ENCODE assay signal across 9 mouse cellular contexts in the genomic region with DNA sequence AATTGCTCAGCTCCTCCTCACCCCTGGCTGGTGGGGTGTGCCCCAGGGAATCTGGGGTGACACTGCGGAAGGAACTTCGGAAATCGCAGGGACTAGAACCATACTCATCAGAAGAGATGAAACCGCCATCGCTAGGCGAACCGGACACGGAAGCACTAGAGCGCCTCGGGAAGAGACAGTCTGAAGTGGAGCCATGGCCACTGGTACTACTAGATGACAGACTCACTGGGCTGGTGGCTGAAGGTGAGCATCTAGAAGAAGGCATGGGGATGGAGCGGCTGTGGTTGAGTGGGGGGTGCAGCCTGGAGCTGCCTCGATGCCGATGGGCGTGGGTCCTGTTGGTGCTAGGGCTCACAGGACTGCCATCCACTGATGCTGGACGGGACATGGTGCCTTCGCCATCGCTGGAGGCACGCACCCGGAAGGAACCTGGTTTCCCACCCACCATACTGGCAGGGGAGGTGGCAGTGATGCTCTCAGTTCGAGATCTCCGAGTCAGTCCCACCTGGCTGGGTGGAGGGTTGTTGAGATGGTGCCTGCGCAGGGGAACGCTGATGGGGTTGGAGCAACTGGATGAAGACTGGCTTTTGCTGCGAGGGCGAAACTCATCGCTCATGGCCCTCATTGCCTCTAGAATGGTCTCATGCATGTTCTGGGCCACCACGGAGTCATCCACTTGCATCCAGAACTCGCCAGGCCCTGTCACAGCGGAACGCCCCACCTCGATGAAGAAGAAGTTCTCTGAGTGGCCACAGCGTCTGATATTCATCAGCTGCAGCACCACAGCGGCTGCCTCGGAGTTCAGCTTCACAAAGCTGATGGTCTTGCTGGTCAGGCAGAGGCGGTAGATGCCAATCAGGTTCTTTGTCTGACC. TPM values are rescaled to one million over a fixed set of nuclear protein-coding genes. Genes with fewer than 3 reads are reported as not detected.
DNase-seq lines count a peak whose midpoint lies in the region; ATAC-seq lines count a peak whose summit lies in the region.
"Had no signal": no experiment of that assay in that cellular context is flagged by ENCODE, and none has a peak within 500 bp of the region (broad histone marks: within the 10 kb centered on the region; RNA-seq: fewer than 3 reads in every experiment).

No protein-coding gene starts in this region.

- H3K4me2 ChIP-seq in neural tube, embryonic 11.5 days (ENCODE audit: low read depth), result peak overlapping the region; percentile 91
- H3K4me2 ChIP-seq in intestine, embryonic 14.5 days (ENCODE audit: low read length), result peak overlapping the region; percentile 86

- H3K4me3 ChIP-seq in neural tube, embryonic 11.5 days (ENCODE audit: low read depth, low read length), result peak overlapping the region; percentile 59
- H3K4me3 ChIP-seq in intestine, embryonic 14.5 days (ENCODE audit: low read depth, low read length), result peak overlapping the region; percentile 75

- peaks cover 8% of the 10 kb centered on the region for H3K36me3 ChIP-seq in neural tube, embryonic 11.5 days (ENCODE audit: control insufficient read depth, insufficient read depth, low read length)
- H3K36me3 ChIP-seq in intestine, embryonic 14.5 days (ENCODE audit: control insufficient read depth, insufficient read depth, low read length), result 0 out of 2 replicates have a peak, but pooled peaks cover 4% of the 10 kb centered on the region

- peak overlapping the region; percentile 78 for H3K9ac ChIP-seq in neural tube, embryonic 11.5 days (ENCODE audit: low read length)
- H3K9ac ChIP-seq in intestine, embryonic 14.5 days (ENCODE audit: low read length), result peak overlapping the region; percentile 53

- peaks cover 32% of the 10 kb centered on the region for H3K4me1 ChIP-seq in neural tube, embryonic 11.5 days (ENCODE audit: control insufficient read depth, insufficient read depth, low read length)
- H3K4me1 ChIP-seq in intestine, embryonic 14.5 days (replicated peaks; ENCODE audit: control insufficient read depth, insufficient read depth, low read length), result peaks cover 34% of the 10 kb centered on the region

- H3K27me3 ChIP-seq in neural tube, embryonic 11.5 days (ENCODE audit: control insufficient read depth, insufficient read depth, low read length), result no peaks in the 10 kb centered on the region
- H3K27me3 ChIP-seq in intestine, embryonic 14.5 days (replicated peaks; ENCODE audit: control insufficient read depth, insufficient read depth, low read length), result 0 out of 2 replicates have a peak, but pooled peaks cover 2% of the 10 kb centered on the region

- peak overlapping the region; percentile 96 for H3K27ac ChIP-seq in neural tube, embryonic 11.5 days (ENCODE audit: low read depth, low read length)
- H3K27ac ChIP-seq in intestine, embryonic 14.5 days (ENCODE audit: low read depth), result peak overlapping the region; percentile 89

- WGBS in neural tube, embryonic 11.5 days, result 70% methylated on average over 35 of the region's 35 CpGs
- 67% methylated on average over 35 of the region's 35 CpGs for WGBS in intestine, embryonic 14.5 days

- no peak for DNase-seq in neural tube, embryonic 11.5 days (ENCODE audit: low spot score)
- no peak for DNase-seq in neural tube, embryonic 10.5 days (ENCODE audit: extremely low spot score, low spot score)
- peak; percentile 31 to 38 for DNase-seq in cerebellum, postnatal 14 days
- DNase-seq in gastrocnemius, adult 8-10 months (ENCODE audit: low spot score in 2 of 2), result peak; percentile 14 to 34
- no peak for DNase-seq in intestine, embryonic 14.5 days (ENCODE audit: low spot score)
- peak; percentile 33 for DNase-seq in lung, postnatal 14 days
- DNase-seq in urinary bladder, postnatal 25 days (ENCODE audit: low spot score), result peak; percentile 16

- ATAC-seq in neural tube, embryonic 11.5 days (ENCODE audit: insufficient read depth, low FRiP score, low TSS enrichment), result no peak
- no peak for ATAC-seq in intestine, embryonic 14.5 days (replicated peaks; ENCODE audit: low FRiP score, low TSS enrichment, low read depth)
- no peak for ATAC-seq in activated CD4-positive, CD25-positive, alpha-beta regulatory T cell, adult 4 months

- H3K9me3 ChIP-seq in neural tube, embryonic 11.5 days (ENCODE audit: control insufficient read depth, low read length), result no peaks in the 10 kb centered on the region
- no peaks in the 10 kb centered on the region for H3K9me3 ChIP-seq in intestine, embryonic 14.5 days (ENCODE audit: control insufficient read depth, low read length)

RNA-seq across cellular contexts. Expression of gene Irs1, which starts 1.9 kb away (rescaled TPM):
- 11.5 TPM in 2 replicates for polyA plus RNA-seq in neural tube, embryonic 11.5 days (2014; fragmentation: Nextera tagmentation; extraction: Ambion mirVana)
- 10 to 100 TPM; 23.3 to 46.6 (median 44.6) TPM for total RNA-seq in gastrocnemius, adult 8-10 months (2022)
- 3.9 and 4.0 TPM in 2 replicates for polyA plus RNA-seq in intestine, embryonic 14.5 days (2014; fragmentation: Nextera tagmentation; extraction: Ambion mirVana)
- not detected for polyA plus RNA-seq in activated CD4-positive, CD25-positive, alpha-beta regulatory T cell, adult 4 months (2017; shearing (Covaris generic))

RNA-seq across cellular contexts. Expression of gene Rhbdd1, which starts 26.9 kb away (rescaled TPM):
- 7.9 and 10.3 TPM in 2 replicates for polyA plus RNA-seq in neural tube, embryonic 11.5 days (2014; fragmentation: Nextera tagmentation; extraction: Ambion mirVana)
- total RNA-seq in gastrocnemius, adult 8-10 months (2022), result 1 to 10 TPM; 7.6 to 8.7 (median 8.0) TPM
- 5.3 and 6.8 TPM in 2 replicates for polyA plus RNA-seq in intestine, embryonic 14.5 days (2014; fragmentation: Nextera tagmentation; extraction: Ambion mirVana)
- polyA plus RNA-seq in activated CD4-positive, CD25-positive, alpha-beta regulatory T cell, adult 4 months (2017; shearing (Covaris generic)), result 10 to 100 TPM; 13.5 to 18.1 TPM

RNA-seq across cellular contexts. Expression of gene Gm9747, which starts 56.4 kb away (rescaled TPM):
- polyA plus RNA-seq in neural tube, embryonic 11.5 days (2014; fragmentation: Nextera tagmentation; extraction: Ambion mirVana), result 32.4 and 36.1 TPM in 2 replicates
- total RNA-seq in gastrocnemius, adult 8-10 months (2022), result not detected
- 13.0 and 14.2 TPM in 2 replicates for polyA plus RNA-seq in intestine, embryonic 14.5 days (2014; fragmentation: Nextera tagmentation; extraction: Ambion mirVana)
- polyA plus RNA-seq in activated CD4-positive, CD25-positive, alpha-beta regulatory T cell, adult 4 months (2017; shearing (Covaris generic)), result under 1 TPM in 1 of 2 experiments, not detected in 1; 0.16 TPM
- total RNA-seq: layer of hippocampus, postnatal 36 days had no signal

Comparison
In these comparisons a context has a peak if more than half of its experiments do, and no peak if none do; other contexts are left out.
1. DNase-seq: peak in cerebellum, postnatal 14 days (2 of 2), gastrocnemius, adult 8-10 months (2 of 2), lung, postnatal 14 days (single experiment) and urinary bladder, postnatal 25 days (single experiment); none in neural tube, embryonic 11.5 days (single experiment), neural tube, embryonic 10.5 days (single experiment) and intestine, embryonic 14.5 days (single experiment).
2. RNA of gene Gm9747, which starts 56.4 kb away (polyA plus RNA-seq): 32.4 to 36.1 TPM in neural tube, embryonic 11.5 days and 13.0 to 14.2 TPM in intestine, embryonic 14.5 days; 0.16 TPM in activated CD4-positive, CD25-positive, alpha-beta regulatory T cell, adult 4 months; every median in the first group is over 10 times any median in the second.